Mouse (Mus musculus) left cerebral cortex, adult 11 months (tissue): ENCODE measurements around the gene Plekhg1.

Experiments used
- DNase-seq: peaks from one replicate; pipeline ENCODE4 v3.0.0; 2022; ENCODE audit warnings: low spot score

Gene Plekhg1

GRCm38 (mm10) chr10:3830618-3831017 lies 90.5 kb downstream of the Plekhg1 start:
- DNase-seq: no peak

DNA sequence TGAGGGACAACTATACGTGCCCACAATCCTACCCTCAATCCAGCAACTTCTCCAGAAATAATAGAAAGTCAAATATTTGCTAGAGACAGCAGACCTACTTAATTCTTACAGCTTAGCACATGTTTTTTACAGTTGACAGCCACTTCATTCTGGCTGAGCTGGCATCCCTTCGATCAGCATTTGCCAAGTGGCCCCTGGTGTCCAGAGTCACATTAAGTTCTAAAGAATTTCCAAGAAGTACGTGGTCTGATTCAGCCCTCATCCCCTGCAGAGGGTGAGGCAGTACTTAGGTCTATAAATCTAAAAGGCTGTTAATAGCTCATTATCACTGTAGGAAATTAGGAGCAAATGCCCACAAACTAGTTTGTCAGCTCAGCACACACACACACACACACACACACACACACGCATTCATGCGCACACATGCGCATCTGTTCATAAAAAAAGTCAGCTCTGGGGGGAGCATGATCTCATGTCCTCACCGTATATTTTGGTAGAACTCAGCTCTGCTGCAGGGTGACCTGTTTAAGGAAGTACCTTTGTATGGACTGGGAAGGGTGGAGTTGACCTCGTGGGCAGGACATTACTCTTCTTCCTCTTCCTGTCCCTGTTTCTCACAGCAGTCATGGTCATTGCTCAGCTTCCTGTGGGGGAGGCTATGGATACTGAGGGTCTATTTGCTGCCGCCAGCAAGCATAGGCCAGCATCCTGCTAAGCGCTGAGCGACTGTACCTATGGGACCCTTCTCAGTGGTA lies 91.6 kb downstream of the Plekhg1 start:
- no peak for DNase-seq

- no peak for DNase-seq
These were observed 93.9 kb downstream of the Plekhg1 start for GRCm38 (mm10) chr10:3834060-3834459.

DNA sequence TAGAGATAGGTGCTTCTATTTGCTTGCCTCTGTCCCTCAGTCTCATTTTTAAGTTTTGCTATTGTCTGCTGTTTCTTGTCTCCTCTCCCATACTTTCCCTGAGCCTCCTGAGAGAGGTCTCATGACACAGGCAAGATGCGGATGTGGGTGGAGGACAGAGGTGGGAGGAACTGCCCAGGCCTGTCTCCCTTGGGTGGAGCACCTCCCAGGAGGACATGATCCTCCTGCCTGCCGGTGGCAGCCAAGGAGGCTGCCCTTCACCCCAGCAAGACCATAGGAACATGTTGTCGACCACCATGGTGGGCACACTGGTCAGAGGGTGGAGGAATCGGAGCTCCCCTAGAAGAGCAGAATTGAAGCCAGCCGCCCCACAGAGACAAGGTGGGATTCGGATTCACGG lies 94.5 kb downstream of the Plekhg1 start:
- DNase-seq: no peak

- no peak for DNase-seq
These were observed 95.5 kb downstream of the Plekhg1 start for GRCm38 (mm10) chr10:3835616-3836015.

- no peak for DNase-seq
These were observed 99.7 kb downstream of the Plekhg1 start for GRCm38 (mm10) chr10:3839748-3840432.

- no peak for DNase-seq
These were observed 104.3 kb downstream of the Plekhg1 start for GRCm38 (mm10) chr10:3844430-3844829.

DNA sequence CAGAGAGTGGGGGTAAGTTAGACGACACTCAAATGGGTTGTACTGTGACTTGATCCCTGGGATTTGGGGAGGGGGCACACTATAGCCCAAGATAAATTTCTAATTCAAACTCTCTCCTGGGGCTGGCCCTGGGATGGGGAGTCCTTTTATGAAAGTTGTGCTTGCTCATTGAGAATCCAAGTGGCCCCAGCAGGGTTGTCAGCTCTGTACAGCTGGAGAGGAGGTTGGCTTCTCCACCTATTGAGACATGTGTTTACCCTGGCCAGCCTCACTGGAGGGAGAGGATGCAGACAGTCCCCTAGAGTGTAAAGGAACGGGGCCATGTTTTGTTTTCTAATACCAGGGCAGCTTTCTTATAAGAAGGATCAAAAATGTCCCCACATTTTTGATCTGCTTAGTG lies 106.9 kb downstream of the Plekhg1 start:
- no peak for DNase-seq

DNA sequence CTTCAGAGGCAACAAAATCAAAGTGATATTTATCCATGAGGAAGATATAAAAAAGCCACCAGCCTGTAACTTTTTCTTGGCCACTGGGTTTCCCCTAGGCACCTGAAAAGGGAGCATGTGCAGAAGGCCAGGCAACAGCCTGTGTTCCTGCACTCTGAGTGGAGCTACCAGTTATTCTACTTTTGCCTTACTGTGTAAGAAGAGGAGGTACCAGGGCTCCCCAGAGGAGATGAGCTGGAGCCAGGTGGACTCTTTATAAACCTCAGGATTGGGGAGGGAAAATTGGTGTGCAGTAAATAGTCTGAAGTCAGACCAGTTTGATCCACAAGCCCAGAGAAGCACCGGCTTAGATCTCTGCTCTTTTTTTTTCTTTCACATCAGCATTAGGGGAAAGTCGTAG lies 111.3 kb downstream of the Plekhg1 start:
- no peak for DNase-seq

- DNase-seq: no peak
These were observed 112.6 kb downstream of the Plekhg1 start for GRCm38 (mm10) chr10:3852733-3853132.

GRCm38 (mm10) chr10:3857912-3858311 lies 117.7 kb downstream of the Plekhg1 start:
- no peak for DNase-seq

GRCm38 (mm10) chr10:3858437-3858836 lies 118.3 kb downstream of the Plekhg1 start:
- no peak for DNase-seq

DNA sequence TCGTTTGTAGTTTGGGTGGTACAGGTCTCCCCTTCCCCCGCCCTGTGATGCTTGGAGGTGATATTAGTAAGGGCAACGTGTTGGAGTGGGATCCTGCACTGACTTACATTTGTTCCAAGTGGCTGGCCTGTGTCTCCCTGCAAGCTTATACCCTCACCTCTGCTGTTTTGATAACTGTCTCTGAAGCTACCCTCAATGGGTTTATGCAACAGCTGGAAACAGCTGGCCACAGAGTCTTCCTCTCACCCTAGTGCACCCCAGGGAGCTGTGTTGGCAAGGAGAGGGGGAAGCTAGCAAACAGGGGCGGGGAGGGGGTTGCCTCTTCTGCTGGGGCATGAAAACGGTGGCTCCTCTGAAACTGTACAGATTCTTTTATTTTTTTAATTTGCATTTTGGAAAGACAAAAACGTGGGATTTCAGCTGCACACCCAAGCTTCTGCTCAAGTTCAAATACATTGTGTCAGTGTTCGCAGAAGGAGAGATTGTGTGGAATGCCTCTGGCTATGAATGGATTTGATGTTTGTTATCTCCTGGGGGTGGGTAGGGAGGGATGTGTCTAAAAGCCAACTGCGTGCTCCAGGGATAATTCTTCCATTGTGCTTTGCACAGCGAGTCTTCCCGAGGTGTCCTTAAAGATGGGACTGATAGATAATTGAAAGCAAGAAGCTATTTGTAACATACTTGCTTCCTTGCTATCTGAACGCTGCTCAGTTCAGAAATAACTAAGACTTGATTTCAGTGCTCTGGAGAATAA lies 119.0 kb downstream of the Plekhg1 start:
- DNase-seq: no peak

GRCm38 (mm10) chr10:3863411-3864195 lies 123.4 kb downstream of the Plekhg1 start:
- no peak for DNase-seq

DNA sequence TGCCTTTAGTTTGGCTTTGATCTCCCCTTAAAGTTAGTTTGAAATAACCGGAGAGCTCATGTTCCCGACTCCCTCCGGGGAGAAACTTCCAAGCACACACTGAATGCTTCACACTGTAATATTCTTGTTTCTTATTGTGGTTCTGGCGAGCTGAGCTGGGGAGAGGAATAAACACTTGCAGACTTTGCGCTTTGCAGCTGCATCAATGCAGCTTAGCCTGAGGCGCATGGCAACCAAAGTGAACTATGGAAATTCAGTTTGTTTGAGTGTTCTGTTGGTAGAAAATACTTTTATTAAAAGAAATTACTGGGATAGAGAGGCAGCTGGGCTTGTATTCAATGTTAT lies 124.0 kb downstream of the Plekhg1 start:
- no peak for DNase-seq

DNA sequence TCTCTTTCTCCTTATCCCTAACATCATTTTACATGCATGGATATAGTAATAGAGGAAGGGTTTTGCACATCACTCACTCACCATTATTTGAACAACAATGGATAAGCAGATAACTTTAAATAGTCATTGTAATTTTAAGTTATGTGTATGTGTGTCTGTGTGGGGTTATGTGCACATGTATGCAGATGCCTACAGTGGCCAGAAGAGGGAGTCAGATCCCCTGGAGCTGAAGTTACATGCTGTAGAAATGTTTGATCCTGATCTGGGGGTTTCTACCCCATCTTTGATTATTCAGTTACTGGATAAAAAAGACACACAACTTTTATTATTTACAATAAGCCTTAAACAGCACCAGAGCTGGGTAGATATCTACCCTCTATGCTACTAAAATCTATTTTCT lies 127.1 kb downstream of the Plekhg1 start:
- DNase-seq: no peak

DNA sequence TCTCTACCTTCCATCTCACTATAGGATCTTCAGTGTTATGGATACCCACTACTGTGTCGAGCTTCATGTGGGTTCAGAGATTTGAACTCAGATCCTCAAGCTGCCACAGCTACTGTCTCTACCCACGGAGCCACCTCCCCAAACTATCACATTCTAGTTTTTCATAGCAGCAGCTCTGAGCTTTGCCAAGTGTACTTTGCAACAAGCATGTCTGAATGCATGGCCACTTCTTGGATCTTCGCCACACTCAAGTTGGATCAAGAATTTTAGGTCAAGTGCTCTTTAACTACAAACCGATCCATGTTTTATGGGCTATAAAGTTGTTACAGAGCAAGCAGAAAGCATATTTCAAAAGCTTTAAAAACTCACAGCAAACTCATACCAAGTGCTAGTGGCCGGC lies 130.7 kb downstream of the Plekhg1 start:
- DNase-seq: no peak

GRCm38 (mm10) chr10:3873467-3873866 lies 133.3 kb downstream of the Plekhg1 start:
- no peak for DNase-seq

GRCm38 (mm10) chr10:3877852-3878535 lies 137.8 kb downstream of the Plekhg1 start:
- DNase-seq: no peak

DNA sequence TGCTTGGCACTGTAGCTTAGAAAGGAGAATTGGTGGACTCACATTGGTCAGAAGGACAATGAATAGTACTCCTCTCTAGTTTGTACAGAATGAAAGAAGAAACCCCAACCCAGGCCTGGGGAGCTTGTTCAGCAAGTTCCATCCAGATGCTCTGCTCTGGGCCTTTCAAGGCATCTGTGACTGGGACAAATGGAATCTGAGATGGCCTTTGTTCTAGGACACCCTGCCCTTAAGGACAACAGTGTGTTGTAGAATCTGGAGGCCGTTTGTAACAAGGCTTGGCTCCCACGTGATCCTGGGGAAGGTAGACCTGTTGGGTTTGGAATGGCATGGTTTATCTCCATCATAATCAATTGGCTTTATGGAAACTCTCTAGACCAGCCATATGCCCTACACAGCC lies 141.0 kb downstream of the Plekhg1 start:
- no peak for DNase-seq

DNA sequence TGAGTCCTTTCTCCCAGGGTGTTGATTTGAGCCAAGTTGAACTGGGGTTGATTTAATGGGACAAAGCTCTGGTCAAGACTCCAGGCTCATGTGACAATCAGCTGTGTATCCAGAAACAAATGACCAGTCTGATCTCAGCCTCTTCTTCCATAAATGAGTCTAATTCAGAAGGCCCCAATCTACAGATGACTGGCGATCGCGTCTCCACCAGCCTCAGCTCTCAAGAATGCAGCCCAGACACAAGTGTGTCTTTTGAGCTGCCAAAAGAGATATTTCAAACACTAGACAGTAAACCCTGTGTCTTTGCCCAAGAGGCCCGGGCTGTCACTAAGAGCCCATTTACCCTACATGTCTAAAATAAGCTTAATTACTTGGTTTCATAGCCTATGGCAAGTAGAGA lies 148.3 kb downstream of the Plekhg1 start:
- DNase-seq: peak; percentile 16
